In the genomic region with DNA sequence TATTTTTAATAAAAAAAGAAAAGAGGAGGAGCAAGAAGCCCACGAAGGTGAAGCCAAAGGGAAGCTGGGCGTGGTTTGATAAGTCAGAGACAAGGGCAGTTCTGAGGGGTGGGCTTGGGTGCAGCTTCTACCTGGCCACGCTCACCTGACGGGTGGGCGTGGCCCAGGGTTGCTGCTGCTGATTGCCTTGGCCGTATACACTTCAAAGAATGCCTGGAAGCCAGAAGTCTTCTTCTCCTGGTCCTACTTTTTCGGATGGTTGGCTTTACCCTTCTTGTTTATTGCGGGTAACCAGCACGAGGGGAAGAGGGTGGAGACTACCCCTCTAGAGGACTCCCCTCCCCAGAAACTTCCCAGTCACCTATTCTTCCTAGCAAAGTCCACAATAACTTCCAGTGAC, we compare ENCODE assay signal across 8 mouse cellular contexts. TPM values are rescaled to one million over a fixed set of nuclear protein-coding genes. Genes with fewer than 3 reads are reported as not detected.
DNase-seq lines count a peak whose midpoint lies in the region; ATAC-seq and TF ChIP-seq lines count a peak whose summit lies in the region.

No protein-coding gene starts in this region.

- peak overlapping the region; percentile 78 for H3K9ac ChIP-seq in kidney, embryonic 16.5 days (replicated peaks; ENCODE audit: low read length)
- H3K9ac ChIP-seq in embryonic facial prominence, embryonic 11.5 days (replicated peaks; ENCODE audit: low read length): peak overlapping the region; percentile 67
- peak overlapping the region; percentile 61 for H3K9ac ChIP-seq in intestine, embryonic 14.5 days (ENCODE audit: low read length)
- H3K9ac ChIP-seq in midbrain, postnatal 0 days (replicated peaks; ENCODE audit: low read length, poor library complexity, severe bottlenecking): peak overlapping the region; percentile 65

- peak overlapping the region; percentile 94 for H3K4me2 ChIP-seq in kidney, embryonic 16.5 days (replicated peaks; ENCODE audit: low read depth, low read length)
- peak overlapping the region; percentile 84 for H3K4me2 ChIP-seq in embryonic facial prominence, embryonic 11.5 days (ENCODE audit: low read depth, low read length)
- peak overlapping the region; percentile 91 for H3K4me2 ChIP-seq in intestine, embryonic 14.5 days (ENCODE audit: low read length)
- peak overlapping the region; percentile 60 for H3K4me2 ChIP-seq in midbrain, postnatal 0 days (ENCODE audit: low read depth, low read length, poor library complexity, severe bottlenecking)

- TF ChIP-seq CTCF in midbrain, postnatal 0 days (IDR thresholded peaks at IDR 0.05): no peak

- no peaks in the 10 kb centered on the region for H3K9me3 ChIP-seq in kidney, embryonic 16.5 days (ENCODE audit: low read length)
- no peaks in the 10 kb centered on the region for H3K9me3 ChIP-seq in embryonic facial prominence, embryonic 11.5 days (replicated peaks; ENCODE audit: control insufficient read depth, low read length)
- H3K9me3 ChIP-seq in intestine, embryonic 14.5 days (ENCODE audit: control insufficient read depth, low read length): no peaks in the 10 kb centered on the region
- no peaks in the 10 kb centered on the region for H3K9me3 ChIP-seq in midbrain, postnatal 0 days (ENCODE audit: low read length)

- no peak for ATAC-seq in kidney, embryonic 16.5 days (ENCODE audit: low FRiP score, low TSS enrichment)
- ATAC-seq in embryonic facial prominence, embryonic 11.5 days (replicated peaks; ENCODE audit: insufficient number of reproducible peaks, low FRiP score, low TSS enrichment, low read depth): no peak
- ATAC-seq in intestine, embryonic 14.5 days (replicated peaks; ENCODE audit: low FRiP score, low TSS enrichment, low read depth): 0 out of 2 replicates have a peak, but pooled peaks have one; percentile 12
- no peak for ATAC-seq in midbrain, postnatal 0 days (ENCODE audit: low FRiP score)

- H3K27me3 ChIP-seq in kidney, embryonic 16.5 days (ENCODE audit: insufficient read depth, low read length): no peaks in the 10 kb centered on the region
- H3K27me3 ChIP-seq in embryonic facial prominence, embryonic 11.5 days (ENCODE audit: control insufficient read depth, insufficient read depth, low read length): no peaks in the 10 kb centered on the region
- no peaks in the 10 kb centered on the region for H3K27me3 ChIP-seq in intestine, embryonic 14.5 days (replicated peaks; ENCODE audit: control insufficient read depth, insufficient read depth, low read length)
- no peaks in the 10 kb centered on the region for H3K27me3 ChIP-seq in midbrain, postnatal 0 days (ENCODE audit: insufficient read depth, low read length)

- peak overlapping the region; percentile 72 for H3K4me3 ChIP-seq in kidney, embryonic 16.5 days (ENCODE audit: low read length)
- H3K4me3 ChIP-seq in embryonic facial prominence, embryonic 11.5 days (ENCODE audit: low read depth, low read length): peak overlapping the region; percentile 47
- H3K4me3 ChIP-seq in intestine, embryonic 14.5 days (ENCODE audit: low read depth, low read length): peak overlapping the region; percentile 63
- peak overlapping the region; percentile 50 for H3K4me3 ChIP-seq in midbrain, postnatal 0 days (ENCODE audit: low read depth, low read length)

- 9% methylated on average over 9 of the region's 9 CpGs for WGBS in kidney, embryonic 16.5 days
- WGBS in embryonic facial prominence, embryonic 11.5 days: 9% methylated on average over 9 of the region's 9 CpGs
- WGBS in intestine, embryonic 14.5 days: 2% methylated on average over 9 of the region's 9 CpGs
- 14% methylated on average over 9 of the region's 9 CpGs for WGBS in midbrain, postnatal 0 days

- no peak for DNase-seq in kidney, adult 18-20 months
- DNase-seq in embryonic facial prominence, embryonic 11.5 days (ENCODE audit: low spot score): no peak
- peak; percentile 55 for DNase-seq in intestine, embryonic 14.5 days (ENCODE audit: low spot score)
- DNase-seq in midbrain, postnatal 0 days (ENCODE audit: low spot score): no peak
- DNase-seq in right cerebral cortex, postnatal 10 days (ENCODE audit: low spot score in 2 of 2): no peak
- no peak for DNase-seq in gastrocnemius, adult 18-20 months (ENCODE audit: low spot score)
- no peak for DNase-seq in urinary bladder, postnatal 10 days (ENCODE audit: low spot score)

- 0 out of 2 replicates have a peak, but pooled peaks cover 3% of the 10 kb centered on the region for H3K36me3 ChIP-seq in kidney, embryonic 16.5 days (ENCODE audit: insufficient read depth, low read length)
- no peaks in the 10 kb centered on the region for H3K36me3 ChIP-seq in embryonic facial prominence, embryonic 11.5 days (replicated peaks; ENCODE audit: control insufficient read depth, insufficient read depth, low read depth, low read length)
- no peaks in the 10 kb centered on the region for H3K36me3 ChIP-seq in intestine, embryonic 14.5 days (ENCODE audit: control insufficient read depth, insufficient read depth, low read length)
- no peaks in the 10 kb centered on the region for H3K36me3 ChIP-seq in midbrain, postnatal 0 days (ENCODE audit: insufficient read depth, low read length)

- peak overlapping the region; percentile 100 for H3K27ac ChIP-seq in kidney, embryonic 16.5 days (ENCODE audit: low read length)
- H3K27ac ChIP-seq in embryonic facial prominence, embryonic 11.5 days (replicated peaks; ENCODE audit: low read depth, low read length): peak overlapping the region; percentile 77
- peak overlapping the region; percentile 98 for H3K27ac ChIP-seq in intestine, embryonic 14.5 days (ENCODE audit: low read depth)
- peak overlapping the region; percentile 87 for H3K27ac ChIP-seq in midbrain, postnatal 0 days (ENCODE audit: low read depth, low read length)

- peaks cover 20% of the 10 kb centered on the region for H3K4me1 ChIP-seq in kidney, embryonic 16.5 days (ENCODE audit: insufficient read depth, low read length)
- H3K4me1 ChIP-seq in embryonic facial prominence, embryonic 11.5 days (ENCODE audit: control insufficient read depth, insufficient read depth, low read length): no peaks in the 10 kb centered on the region
- H3K4me1 ChIP-seq in intestine, embryonic 14.5 days (replicated peaks; ENCODE audit: control insufficient read depth, insufficient read depth, low read length): peaks cover 10% of the 10 kb centered on the region
- peaks cover 16% of the 10 kb centered on the region for H3K4me1 ChIP-seq in midbrain, postnatal 0 days (ENCODE audit: insufficient read depth, low read length)

RNA-seq across cellular contexts. Expression of a gene that starts 1.2 kb away (rescaled TPM):
- polyA plus RNA-seq in kidney, embryonic 16.5 days (2015; fragmentation: Nextera tagmentation; extraction: Ambion mirVana): 383 and 436 TPM in 2 replicates
- 240 and 251 TPM in 2 replicates for polyA plus RNA-seq in embryonic facial prominence, embryonic 11.5 days (2014; fragmentation: Nextera tagmentation; extraction: Ambion mirVana)
- polyA plus RNA-seq in intestine, embryonic 14.5 days (2014; fragmentation: Nextera tagmentation; extraction: Ambion mirVana): 347 and 370 TPM in 2 replicates
- 27.0 and 28.6 TPM in 2 replicates for total RNA-seq in midbrain, postnatal 0 days (2014; rRNA removed)
- polyA plus RNA-seq in midbrain, postnatal 0 days (2015; fragmentation: Nextera tagmentation; extraction: Ambion mirVana): 94.0 and 97.8 TPM in 2 replicates
- total RNA-seq in gastrocnemius, adult 18-20 months (2021): 100 to 1,000 TPM; 282 to 331 TPM

RNA-seq across cellular contexts. Expression of a gene that starts 1.2 kb away (rescaled TPM):
- 1.2 TPM in 1 of 2 replicates, not detected in the other for polyA plus RNA-seq in kidney, embryonic 16.5 days (2015; fragmentation: Nextera tagmentation; extraction: Ambion mirVana)
- polyA plus RNA-seq in embryonic facial prominence, embryonic 11.5 days (2014; fragmentation: Nextera tagmentation; extraction: Ambion mirVana): not detected in 2 replicates
- 0.39 TPM in 1 of 2 replicates, not detected in the other for polyA plus RNA-seq in intestine, embryonic 14.5 days (2014; fragmentation: Nextera tagmentation; extraction: Ambion mirVana)
- total RNA-seq in midbrain, postnatal 0 days (2014; rRNA removed): 1.7 and 6.6 TPM in 2 replicates
- 0.44 and 0.71 TPM in 2 replicates for polyA plus RNA-seq in midbrain, postnatal 0 days (2015; fragmentation: Nextera tagmentation; extraction: Ambion mirVana)
- under 1 TPM; 0.28 to 0.84 TPM for total RNA-seq in gastrocnemius, adult 18-20 months (2021)

RNA-seq across cellular contexts. Expression of a gene that starts 2.1 kb away (rescaled TPM):
- not detected in 2 replicates for polyA plus RNA-seq in kidney, embryonic 16.5 days (2015; fragmentation: Nextera tagmentation; extraction: Ambion mirVana)
- polyA plus RNA-seq in embryonic facial prominence, embryonic 11.5 days (2014; fragmentation: Nextera tagmentation; extraction: Ambion mirVana): not detected in 2 replicates
- not detected in 2 replicates for polyA plus RNA-seq in intestine, embryonic 14.5 days (2014; fragmentation: Nextera tagmentation; extraction: Ambion mirVana)
- total RNA-seq in midbrain, postnatal 0 days (2014; rRNA removed): not detected in 2 replicates
- polyA plus RNA-seq in midbrain, postnatal 0 days (2015; fragmentation: Nextera tagmentation; extraction: Ambion mirVana): not detected in 2 replicates
- total RNA-seq in gastrocnemius, adult 18-20 months (2021): not detected

RNA-seq across cellular contexts. Expression of a gene that starts 5.8 kb away (rescaled TPM):
- 0.92 TPM in 1 of 2 replicates, not detected in the other for polyA plus RNA-seq in kidney, embryonic 16.5 days (2015; fragmentation: Nextera tagmentation; extraction: Ambion mirVana)
- 0.43 and 0.45 TPM in 2 replicates for polyA plus RNA-seq in embryonic facial prominence, embryonic 11.5 days (2014; fragmentation: Nextera tagmentation; extraction: Ambion mirVana)
- polyA plus RNA-seq in intestine, embryonic 14.5 days (2014; fragmentation: Nextera tagmentation; extraction: Ambion mirVana): 2.8 and 3.4 TPM in 2 replicates
- not detected in 2 replicates for total RNA-seq in midbrain, postnatal 0 days (2014; rRNA removed)
- polyA plus RNA-seq in midbrain, postnatal 0 days (2015; fragmentation: Nextera tagmentation; extraction: Ambion mirVana): 0.32 TPM in 1 of 2 replicates, not detected in the other
- not detected for total RNA-seq in gastrocnemius, adult 18-20 months (2021)

RNA-seq across cellular contexts. Expression of a gene that starts 15.2 kb away (rescaled TPM):
- polyA plus RNA-seq in kidney, embryonic 16.5 days (2015; fragmentation: Nextera tagmentation; extraction: Ambion mirVana): not detected in 2 replicates
- polyA plus RNA-seq in embryonic facial prominence, embryonic 11.5 days (2014; fragmentation: Nextera tagmentation; extraction: Ambion mirVana): 0.24 and 2.4 TPM in 2 replicates
- 0.22 and 0.60 TPM in 2 replicates for polyA plus RNA-seq in intestine, embryonic 14.5 days (2014; fragmentation: Nextera tagmentation; extraction: Ambion mirVana)
- not detected in 2 replicates for total RNA-seq in midbrain, postnatal 0 days (2014; rRNA removed)
- polyA plus RNA-seq in midbrain, postnatal 0 days (2015; fragmentation: Nextera tagmentation; extraction: Ambion mirVana): not detected in 2 replicates
- not detected for total RNA-seq in gastrocnemius, adult 18-20 months (2021)
